Mouse (Mus musculus) lung, embryonic 14.5 days (tissue): ENCODE measurements around the gene Cdh22. TPM values are rescaled to one million over a fixed set of nuclear protein-coding genes. Genes with fewer than 3 reads are reported as not detected.

Experiments used
- ATAC-seq: fragments of 200-750 bp; cut with Nextera tagmentation; 2 replicates; pipeline ENCODE4 v1.8.0; 2017; ENCODE audit warnings: mild to moderate bottlenecking, moderate TSS enrichment, moderate library complexity; ENCODE audit not compliant: insufficient read depth
- DNase-seq: peaks from one replicate; pipeline ENCODE4 v3.0.0-alpha.2; 2015
- H3K27ac ChIP-seq: fragments of 300-500 bp; sonication (generic); 2 replicates; pipeline ENCODE4 v1.5.1; 2014; ENCODE audit warnings: low read depth, mild to moderate bottlenecking, moderate library complexity
- H3K27me3 ChIP-seq: fragments of 300-500 bp; sonication (generic); 2 replicates; pipeline ENCODE4 v1.6.1; 2014; ENCODE audit warnings: low read length, control low read depth; ENCODE audit not compliant: insufficient read depth
- H3K36me3 ChIP-seq: fragments of 300-500 bp; sonication (generic); 2 replicates; pipeline ENCODE4 v1.6.1; 2014; ENCODE audit warnings: control low read depth; ENCODE audit not compliant: insufficient read depth
- H3K4me1 ChIP-seq: fragments of 300-500 bp; sonication (generic); 2 replicates; pipeline ENCODE4 v1.6.1; 2014; ENCODE audit warnings: antibody characterized with exemption, control low read depth; ENCODE audit not compliant: insufficient read depth
- H3K4me2 ChIP-seq: fragments of 300-500 bp; sonication (generic); 2 replicates; pipeline ENCODE4 v1.6.1; 2014; ENCODE audit warnings: mild to moderate bottlenecking
- H3K4me3 ChIP-seq: fragments of 300-500 bp; sonication (generic); 2 replicates; pipeline ENCODE4 v1.5.1; 2014; ENCODE audit warnings: low read depth, low read length
- H3K9ac ChIP-seq: fragments of 300-500 bp; sonication (generic); 2 replicates; pipeline ENCODE4 v1.6.1; 2014
- H3K9me3 ChIP-seq: fragments of 300-500 bp; sonication (generic); 2 replicates; pipeline ENCODE4 v1.6.1; 2016; ENCODE audit warnings: low read depth, low read length, control low read depth
- CTCF ChIP-seq: IDR thresholded peaks from 2 replicates; pipeline ENCODE4 v1.5.1; 2016; ENCODE audit warnings: antibody characterized with exemption, low read depth
- WGBS: fragments of 180-500 bp; shearing (Covaris S2); extraction: QIAGEN DNeasy Blood & Tissue Kit; methylation state at CpG from one replicate; pipeline ENCODE4 v1.1.7; 2014; 5-methylcytosine and 5-hydroxymethylcytosine counted together
- polyA plus RNA-seq: library from polyadenylated mRNA; unstranded; fragments of >200 nt; fragmentation: Nextera tagmentation; extraction: Ambion mirVana; gene quantifications from 2 replicates; pipeline ENCODE4 v1.2.1, GENCODE M21; 2014

Gene Cdh22
- polyA plus RNA-seq, 1 experiment from 2014 or later: 1.5 TPM

DNA sequence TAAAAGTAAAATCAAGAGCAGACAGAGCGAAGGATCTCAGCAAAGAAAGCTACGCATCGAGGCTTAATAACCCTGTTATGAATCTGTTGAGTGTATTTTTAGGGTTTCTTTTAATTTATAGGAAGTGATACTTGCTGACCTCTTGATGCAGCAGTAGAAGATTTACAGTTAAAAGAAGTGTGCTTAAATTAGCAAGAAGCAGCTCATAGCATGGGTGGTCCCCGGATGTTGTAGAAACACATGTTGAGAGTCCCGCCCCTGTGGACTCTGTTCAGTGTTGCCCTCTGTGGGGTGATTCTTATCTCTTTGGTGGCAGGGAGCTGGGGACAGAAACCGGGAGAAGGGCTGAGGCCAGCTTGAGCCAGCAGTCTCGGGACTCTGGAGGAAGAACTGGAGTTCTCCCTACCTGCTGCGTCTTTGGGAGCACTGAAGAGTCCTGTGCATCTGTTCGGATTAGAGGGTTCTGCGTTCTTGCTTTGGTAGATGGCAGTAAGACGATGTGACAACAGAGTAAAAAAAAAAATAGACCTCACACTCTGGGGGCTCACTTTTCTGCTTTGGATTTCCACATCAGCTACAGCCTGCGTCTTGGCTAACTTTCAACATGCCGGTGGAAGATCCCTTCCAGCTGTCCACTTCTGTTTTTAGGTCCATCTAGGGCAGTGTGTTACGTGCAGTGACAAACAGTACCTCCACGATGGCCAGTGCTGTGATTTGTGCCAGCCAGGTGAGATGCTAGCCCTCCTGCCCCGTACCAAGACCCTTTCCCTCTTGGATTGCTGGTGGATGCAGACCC is 172.8 kb downstream of the Cdh22 start:
- no peak for TF ChIP-seq CTCF
- H3K27ac ChIP-seq: peak overlapping the region; percentile 76
- peak; percentile 57 for ATAC-seq
- H3K4me1 ChIP-seq: peaks cover 4% of the 10 kb centered on the region
- DNase-seq: peak; percentile 91
- H3K4me3 ChIP-seq: no peak overlapping the region
- no peaks in the 10 kb centered on the region for H3K27me3 ChIP-seq
- 45% methylated on average over 16 of the region's 16 CpGs for WGBS
- H3K4me2 ChIP-seq: 0 out of 2 replicates have a peak overlapping the region, but pooled peaks have one; percentile 25
- H3K9ac ChIP-seq: no peak overlapping the region
- H3K36me3 ChIP-seq: no peaks in the 10 kb centered on the region
- H3K9me3 ChIP-seq: no peaks in the 10 kb centered on the region

Other genes with a start within 250 kb of the Cdh22 start
- gene Ncoa5, start 200.0 kb downstream of the Cdh22 start, polyA plus RNA-seq: 72.8 and 81.6 TPM in 2 replicates
- 20.3 and 22.1 TPM in 2 replicates for gene Cd40, start 179.2 kb downstream of the Cdh22 start, polyA plus RNA-seq
- not detected in 2 replicates for gene 1700025C18Rik, start 144.1 kb downstream of the Cdh22 start, polyA plus RNA-seq
- 51.9 and 52.3 TPM in 2 replicates for gene Slc35c2, start 53.0 kb upstream of the Cdh22 start, polyA plus RNA-seq
- gene Elmo2, start 91.6 kb upstream of the Cdh22 start, polyA plus RNA-seq: 79.2 and 82.2 TPM in 2 replicates
- 0.96 and 1.1 TPM in 2 replicates for gene Zfp663, start 133.9 kb upstream of the Cdh22 start, polyA plus RNA-seq
- 10.9 and 12.0 TPM in 2 replicates for gene Zfp334, start 153.4 kb upstream of the Cdh22 start, polyA plus RNA-seq
- not detected in 2 replicates for gene Ocstamp, start 165.6 kb upstream of the Cdh22 start, polyA plus RNA-seq
- 0.30 and 0.58 TPM in 2 replicates for gene Slc13a3, start 238.4 kb upstream of the Cdh22 start, polyA plus RNA-seq